Mouse (Mus musculus) lung, adult 2 months (tissue): ENCODE results near the gene Cpxm2.

Experiments used
- CTCF ChIP-seq: fragments of 200-500 bp; IDR thresholded peaks from 2 replicates; pipeline ENCODE4 v1.5.1; 2011; ENCODE audit warnings: mild to moderate bottlenecking, low read length, control low read depth; ENCODE audit not compliant: insufficient read depth
- POLR2A ChIP-seq: fragments of 200-500 bp; IDR thresholded peaks from 2 replicates; pipeline ENCODE4 v1.6.1; 2011; ENCODE audit warnings: low read depth, mild to moderate bottlenecking, control low read depth, low read length, borderline replicate concordance; ENCODE audit errors: extremely low read depth

- no peak for TF ChIP-seq POLR2A
- no peak for TF ChIP-seq CTCF
Measured at GRCm38 (mm10) chr7:132105326-132105725, 49.2 kb downstream of the Cpxm2 start.
